Mouse (Mus musculus) lung, adult 2 months (tissue): ENCODE results near the gene Adamts8. TPM values are rescaled to one million over a fixed set of nuclear protein-coding genes. Genes with fewer than 3 reads are reported as not detected.

Experiments used
- DNase-seq: peaks from one replicate; pipeline ENCODE4 v3.0.0; 2022
- H3K4me1 ChIP-seq: fragments of 200-500 bp; 2 replicates; pipeline ENCODE4 v1.6.1; 2011; ENCODE audit warnings: low read length; ENCODE audit not compliant: control insufficient read depth, insufficient read depth
- H3K4me3 ChIP-seq: fragments of 200-500 bp; replicated peaks from 2 replicates; pipeline ENCODE3; 2011; ENCODE audit warnings: low read depth, mild to moderate bottlenecking, control low read depth, low read length; ENCODE audit errors: extremely low read depth
- CTCF ChIP-seq: fragments of 200-500 bp; IDR thresholded peaks from 2 replicates; pipeline ENCODE4 v1.5.1; 2011; ENCODE audit warnings: mild to moderate bottlenecking, low read length, control low read depth; ENCODE audit not compliant: insufficient read depth
- POLR2A ChIP-seq: fragments of 200-500 bp; IDR thresholded peaks from 2 replicates; pipeline ENCODE4 v1.6.1; 2011; ENCODE audit warnings: low read depth, mild to moderate bottlenecking, control low read depth, low read length, borderline replicate concordance; ENCODE audit errors: extremely low read depth
- WGBS: fragments of 180-500 bp; shearing (Covaris S2); methylation state at CpG from one replicate; pipeline ENCODE4 v1.1.7; 2018; 5-methylcytosine and 5-hydroxymethylcytosine counted together
- polyA plus RNA-seq: library from polyadenylated mRNA; depleted of rRNA; stranded (reverse); fragments of >200 nt; gene quantifications from 2 replicates; pipeline ENCODE4 v1.2.3, GENCODE M21; 2012

Gene Adamts8
- polyA plus RNA-seq, 1 experiment: 8.6 TPM

- Histone ChIP-seq H3K4me3 (peak overlapping the region; percentile 50), H3K4me1 (no peaks in the 10 kb centered on the region)
- no peak for TF ChIP-seq CTCF
- peak; percentile 39; the same call in 1 of the 2 replicates for TF ChIP-seq POLR2A
- DNase-seq: peak; percentile 27
- 4% methylated on average over 56 of the region's 56 CpGs for WGBS
Measured at GRCm38 (mm10) chr9:30921261-30922103, 20.9 kb upstream of the Adamts8 start.

GRCm38 (mm10) chr9:30922197-30922894, 20.0 kb upstream of the Adamts8 start, which contains the start of gene Adamts15:
Gene Adamts15 (minus strand): TSS chr9:30922452.
- peak; percentile 71 for TF ChIP-seq POLR2A
- no peak for TF ChIP-seq CTCF
- Histone ChIP-seq H3K4me1 (no peaks in the 10 kb centered on the region), H3K4me3 (peak within 1 kb of the TSS; percentile 50)
- under 1% methylated on average over 47 of the region's 47 CpGs for WGBS
- peak; percentile 69 for DNase-seq

- TF ChIP-seq CTCF (no peak), POLR2A (no peak)
- H3K4me1 ChIP-seq: no peaks in the 10 kb centered on the region
- WGBS: 94% methylated on average over 2 of the region's 2 CpGs
- no peak for DNase-seq
- no peak overlapping the region for H3K4me3 ChIP-seq
Measured at GRCm38 (mm10) chr9:30928759-30929158, 13.6 kb upstream of the Adamts8 start.

- Histone ChIP-seq H3K4me3 (no peak overlapping the region), H3K4me1 (no peaks in the 10 kb centered on the region)
- no peak for TF ChIP-seq POLR2A
- TF ChIP-seq CTCF: no peak
- WGBS: 51% methylated on average over 4 of the region's 4 CpGs
- DNase-seq: no peak
Measured at GRCm38 (mm10) chr9:30932346-30932745, 10.0 kb upstream of the Adamts8 start.

- DNase-seq: no peak
- TF ChIP-seq POLR2A (no peak), CTCF (no peak)
- H3K4me1 ChIP-seq: no peaks in the 10 kb centered on the region
- H3K4me3 ChIP-seq: no peak overlapping the region
- WGBS: 21% methylated on average over 6 of the region's 6 CpGs
Measured at GRCm38 (mm10) chr9:30934827-30935226, 7.5 kb upstream of the Adamts8 start.

GRCm38 (mm10) chr9:30936674-30937438, 5.5 kb upstream of the Adamts8 start:
- Histone ChIP-seq H3K4me1 (no peaks in the 10 kb centered on the region), H3K4me3 (no peak overlapping the region)
- peak; percentile 42 for DNase-seq
- 18% methylated on average over 9 of the region's 9 CpGs for WGBS
- no peak for TF ChIP-seq POLR2A
- peak; percentile 71 for TF ChIP-seq CTCF

GRCm38 (mm10) chr9:30940328-30940727, 2.0 kb upstream of the Adamts8 start:
- TF ChIP-seq POLR2A (no peak), CTCF (peak; percentile 86)
- Histone ChIP-seq H3K4me1 (no peaks in the 10 kb centered on the region), H3K4me3 (no peak overlapping the region)
- DNase-seq: peak; percentile 84
- WGBS: 3% methylated on average over 6 of the region's 6 CpGs

- 2% methylated on average over 14 of the region's 14 CpGs for WGBS
- TF ChIP-seq CTCF (no peak), POLR2A (no peak; the same call in 1 of the 2 replicates)
- H3K4me1 ChIP-seq: no peaks in the 10 kb centered on the region
- DNase-seq: no peak
- peak overlapping the region; percentile 40 for H3K4me3 ChIP-seq
Measured at GRCm38 (mm10) chr9:30943341-30943740, 979 bp downstream of the Adamts8 start.

- H3K4me3 ChIP-seq: peak overlapping the region; percentile 25
- 12% methylated on average over 1 of the region's 1 CpGs for WGBS
- TF ChIP-seq CTCF (no peak), POLR2A (no peak)
- DNase-seq: no peak
- no peaks in the 10 kb centered on the region for H3K4me1 ChIP-seq
Measured at GRCm38 (mm10) chr9:30944234-30944633, 1.9 kb downstream of the Adamts8 start.
